Mouse (Mus musculus) hindbrain, embryonic 11.5 days (tissue): ENCODE measurements around the gene Kantr. TPM values are rescaled to one million over a fixed set of nuclear protein-coding genes. Genes with fewer than 3 reads are reported as not detected.

Experiments used
- polyA plus RNA-seq: library from polyadenylated mRNA; unstranded; fragments of >200 nt; fragmentation: Nextera tagmentation; extraction: Ambion mirVana; gene quantifications from 2 replicates; pipeline ENCODE4 v1.2.1, GENCODE M21; 2014

Gene Kantr
- polyA plus RNA-seq, 1 experiment from 2014 or later = 16.2 TPM

Other genes starting within 250 kb of the Kantr start
- gene Iqsec2, start 183.2 kb downstream of the Kantr start, polyA plus RNA-seq = 1.9 and 2.0 TPM in 2 replicates
- 29.6 and 44.4 TPM in 2 replicates for gene Kdm5c, start 94.5 kb downstream of the Kantr start, polyA plus RNA-seq
- gene Tspyl2, start 14.9 kb upstream of the Kantr start, polyA plus RNA-seq = 29.4 and 38.5 TPM in 2 replicates
- 4.7 and 7.2 TPM in 2 replicates for gene Gpr173, start 41.2 kb upstream of the Kantr start, polyA plus RNA-seq
- not detected in 2 replicates for gene Cldn34a, start 235.8 kb upstream of the Kantr start, polyA plus RNA-seq